Mouse (Mus musculus) bone marrow macrophage, adult 2 months (primary cell): ENCODE measurements around the gene Crtam. TPM values are rescaled to one million over a fixed set of nuclear protein-coding genes. Genes with fewer than 3 reads are reported as not detected.

ENCODE experiments used
- H3K27ac ChIP-seq: 2 replicates; pipeline ENCODE4 v1.5.1; 2012; ENCODE audit warnings: low read depth, low read length; ENCODE audit not compliant: insufficient read depth
- H3K4me1 ChIP-seq: 2 replicates; pipeline ENCODE4 v1.6.1; 2012; ENCODE audit warnings: low read length; ENCODE audit not compliant: control insufficient read depth, insufficient read depth
- H3K4me3 ChIP-seq: 2 replicates; pipeline ENCODE4 v1.5.1; 2012; ENCODE audit warnings: mild to moderate bottlenecking, low read length, moderate library complexity; ENCODE audit not compliant: insufficient read depth
- CTCF ChIP-seq: IDR thresholded peaks from 2 replicates; pipeline ENCODE4 v1.5.1; 2012; ENCODE audit warnings: low read depth, mild to moderate bottlenecking, low read length, moderate library complexity
- POLR2A ChIP-seq: IDR thresholded peaks from 2 replicates; pipeline ENCODE4 v1.6.1; 2012; ENCODE audit warnings: mild to moderate bottlenecking, low read depth, low read length, borderline replicate concordance
- polyA plus RNA-seq: library from polyadenylated mRNA; stranded (reverse); fragments of >200 nt; gene quantifications from 2 replicates; pipeline ENCODE4 v1.2.4, GENCODE M21; 2012; ENCODE audit not compliant: missing spikeins, insufficient read depth, insufficient read length

The Crtam gene
- not detected in 2 replicates for polyA plus RNA-seq

- no peak for TF ChIP-seq CTCF
- no peak for TF ChIP-seq POLR2A
- H3K4me1 ChIP-seq, result no peaks in the 10 kb centered on the region
- H3K4me3 ChIP-seq, result no peak within 1 kb of the TSS
- no peak within 1 kb of the TSS for H3K27ac ChIP-seq
Observed at GRCm38 (mm10) chr9:41004415-41004814, at the start of gene Crtam. TSS of gene Crtam (minus strand) at chr9:41004628.

GRCm38 (mm10) chr9:41054166-41054565, 49.7 kb upstream of the Crtam start:
- Histone ChIP-seq H3K27ac (no peak overlapping the region), H3K4me3 (no peak overlapping the region), H3K4me1 (peaks cover 42% of the 10 kb centered on the region)
- TF ChIP-seq POLR2A, result no peak
- no peak for TF ChIP-seq CTCF

- H3K4me3 ChIP-seq, result no peak overlapping the region
- H3K27ac ChIP-seq, result no peak overlapping the region
- peaks cover 41% of the 10 kb centered on the region for H3K4me1 ChIP-seq
- no peak for TF ChIP-seq CTCF
- no peak for TF ChIP-seq POLR2A
Observed at GRCm38 (mm10) chr9:41053478-41053877, 49.0 kb upstream of the Crtam start.

- TF ChIP-seq CTCF (no peak), POLR2A (no peak)
- peak overlapping the region; percentile 21 for H3K27ac ChIP-seq
- H3K4me3 ChIP-seq, result no peak overlapping the region
- peaks cover 42% of the 10 kb centered on the region for H3K4me1 ChIP-seq
Observed at GRCm38 (mm10) chr9:41051080-41051932, 46.9 kb upstream of the Crtam start.

GRCm38 (mm10) chr9:41050331-41051079, 46.1 kb upstream of the Crtam start:
- Histone ChIP-seq H3K4me1 (peaks cover 42% of the 10 kb centered on the region), H3K27ac (peak overlapping the region; percentile 14; the same call in 1 of the 2 replicates), H3K4me3 (no peak overlapping the region)
- TF ChIP-seq POLR2A (no peak), CTCF (no peak)

- Histone ChIP-seq H3K4me1 (peaks cover 42% of the 10 kb centered on the region), H3K4me3 (no peak overlapping the region), H3K27ac (peak overlapping the region; percentile 37)
- TF ChIP-seq POLR2A (no peak), CTCF (no peak)
Observed at GRCm38 (mm10) chr9:41049282-41049681, 44.9 kb upstream of the Crtam start.

- no peak for TF ChIP-seq POLR2A
- TF ChIP-seq CTCF, result no peak
- H3K4me1 ChIP-seq, result peaks cover 42% of the 10 kb centered on the region
- peak overlapping the region; percentile 37 for H3K27ac ChIP-seq
- no peak overlapping the region for H3K4me3 ChIP-seq
Observed at GRCm38 (mm10) chr9:41048820-41049219, 44.4 kb upstream of the Crtam start.

- TF ChIP-seq POLR2A, result no peak
- no peak for TF ChIP-seq CTCF
- peaks cover 42% of the 10 kb centered on the region for H3K4me1 ChIP-seq
- no peak overlapping the region for H3K4me3 ChIP-seq
- no peak overlapping the region for H3K27ac ChIP-seq
Observed at GRCm38 (mm10) chr9:41048216-41048615, 43.8 kb upstream of the Crtam start.

GRCm38 (mm10) chr9:41047654-41048053, 43.2 kb upstream of the Crtam start:
- peaks cover 41% of the 10 kb centered on the region for H3K4me1 ChIP-seq
- H3K27ac ChIP-seq, result no peak overlapping the region
- H3K4me3 ChIP-seq, result no peak overlapping the region
- no peak for TF ChIP-seq CTCF
- TF ChIP-seq POLR2A, result no peak

GRCm38 (mm10) chr9:41044626-41045025, 40.2 kb upstream of the Crtam start:
- Histone ChIP-seq H3K4me1 (peaks cover 14% of the 10 kb centered on the region), H3K4me3 (no peak overlapping the region), H3K27ac (no peak overlapping the region)
- TF ChIP-seq POLR2A, result no peak
- peak; percentile 54 for TF ChIP-seq CTCF
